Mouse (Mus musculus) kidney, embryonic 16.5 days (tissue): ENCODE data around the gene Copz1. TPM values are rescaled to one million over a fixed set of nuclear protein-coding genes. Genes with fewer than 3 reads are reported as not detected.
A peak's percentile ranks its signal among the peaks of the same experiment; 100 is the strongest.

ENCODE experiments used
- ATAC-seq: fragments of 200-750 bp; cut with Nextera tagmentation; 2 replicates; pipeline ENCODE4 v1.8.0; 2017; ENCODE audit warnings: moderate TSS enrichment; ENCODE audit not compliant: low FRiP score, low TSS enrichment
- H3K27ac ChIP-seq: fragments of 300-500 bp; sonication (generic); 2 replicates; pipeline ENCODE4 v1.5.1; 2014; ENCODE audit warnings: low read length
- H3K27me3 ChIP-seq: fragments of 300-500 bp; sonication (generic); 2 replicates; pipeline ENCODE4 v1.6.1; 2014; ENCODE audit warnings: low read length, control low read depth, mixed read lengths; ENCODE audit not compliant: insufficient read depth
- H3K36me3 ChIP-seq: fragments of 300-500 bp; sonication (generic); 2 replicates; pipeline ENCODE4 v1.6.1; 2014; ENCODE audit warnings: low read length, control low read depth, mixed read lengths; ENCODE audit not compliant: insufficient read depth
- H3K4me1 ChIP-seq: fragments of 300-500 bp; sonication (generic); 2 replicates; pipeline ENCODE4 v1.6.1; 2014; ENCODE audit warnings: low read length, control low read depth, mixed read lengths; ENCODE audit not compliant: insufficient read depth
- H3K4me2 ChIP-seq: fragments of 300-500 bp; sonication (generic); replicated peaks from 2 replicates; pipeline ENCODE4 v1.6.1; 2014; ENCODE audit warnings: low read depth, low read length
- H3K4me3 ChIP-seq: fragments of 300-500 bp; sonication (generic); 2 replicates; pipeline ENCODE4 v1.5.1; 2014; ENCODE audit warnings: mild to moderate bottlenecking, low read length
- H3K9ac ChIP-seq: fragments of 300-500 bp; sonication (generic); replicated peaks from 2 replicates; pipeline ENCODE4 v1.6.1; 2014; ENCODE audit warnings: low read length
- H3K9me3 ChIP-seq: fragments of 300-500 bp; sonication (generic); 2 replicates; pipeline ENCODE4 v1.6.1; 2016; ENCODE audit warnings: low read length, control low read depth
- WGBS: fragments of 180-500 bp; shearing (Covaris S2); extraction: QIAGEN DNeasy Blood & Tissue Kit; methylation state at CpG from one replicate; pipeline ENCODE4 v1.1.7; 2014; 5-methylcytosine and 5-hydroxymethylcytosine counted together
- polyA plus RNA-seq: library from polyadenylated mRNA; unstranded; fragments of >200 nt; fragmentation: Nextera tagmentation; extraction: Ambion mirVana; gene quantifications from 2 replicates; pipeline ENCODE4 v1.2.1, GENCODE M21; 2015

The Copz1 gene
- polyA plus RNA-seq, 1 experiment from 2014 or later = 324 TPM

DNA sequence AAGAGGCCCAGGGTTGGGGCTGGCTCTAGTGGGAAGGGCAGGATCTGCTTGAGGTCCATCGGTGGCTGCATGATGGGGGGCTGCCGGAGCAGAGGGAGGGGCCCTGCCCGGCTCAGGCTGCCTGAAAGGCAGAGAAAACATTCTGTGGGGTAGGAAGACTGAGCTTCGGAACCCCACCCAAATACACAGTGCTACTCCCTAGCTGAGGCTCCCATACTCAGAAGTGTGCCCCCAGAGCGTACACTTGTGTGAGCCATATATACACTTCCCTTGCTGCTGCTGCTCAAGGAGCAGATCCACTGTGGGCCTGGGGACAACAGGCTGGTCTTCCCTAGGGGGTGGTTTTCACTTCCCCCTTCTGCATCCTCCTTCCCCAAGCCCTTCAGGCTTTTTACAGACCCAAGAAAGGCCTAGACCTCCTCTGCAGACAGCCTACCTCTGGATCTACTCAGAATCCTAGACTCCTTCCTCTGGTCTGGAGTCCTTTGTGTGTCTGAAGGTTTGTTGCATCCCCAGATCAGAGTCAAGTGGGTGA, 60.6 kb downstream of the Copz1 start:
- H3K4me1 ChIP-seq = peaks cover 13% of the 10 kb centered on the region
- H3K9ac ChIP-seq = no peak overlapping the region
- no peak overlapping the region for H3K4me2 ChIP-seq
- H3K27me3 ChIP-seq = no peaks in the 10 kb centered on the region; the same call in 1 of the 2 replicates
- H3K4me3 ChIP-seq = no peak overlapping the region
- H3K36me3 ChIP-seq = no peaks in the 10 kb centered on the region
- no peak overlapping the region for H3K27ac ChIP-seq
- whole genome bisulfite sequencing = 76% methylated on average over 5 of the region's 5 CpGs
- no peaks in the 10 kb centered on the region for H3K9me3 ChIP-seq
- no peak for ATAC-seq

DNA sequence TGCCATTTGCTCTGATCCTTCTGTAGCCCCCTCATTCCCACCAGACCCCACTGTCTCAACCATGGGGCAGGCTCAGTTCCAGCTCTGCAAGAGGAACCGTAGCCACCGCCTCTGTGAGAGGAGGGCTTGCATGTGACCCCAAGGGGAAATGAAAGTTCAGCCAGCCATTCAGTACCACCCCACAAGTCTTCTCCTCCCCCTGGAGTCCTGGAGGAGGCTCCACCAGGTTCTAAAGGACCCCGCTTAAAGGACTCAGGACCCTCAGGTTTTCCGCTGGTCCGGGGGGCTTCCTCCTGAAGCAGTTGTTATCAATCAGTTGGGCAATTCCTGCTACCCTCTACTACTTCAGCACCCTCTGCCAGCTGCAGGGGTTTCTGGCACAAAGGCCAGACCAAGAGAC, 61.2 kb downstream of the Copz1 start:
- no peaks in the 10 kb centered on the region for H3K9me3 ChIP-seq
- no peak overlapping the region for H3K4me2 ChIP-seq
- WGBS = 57% methylated on average over 5 of the region's 5 CpGs
- H3K4me3 ChIP-seq = no peak overlapping the region
- peaks cover 5% of the 10 kb centered on the region; the same call in 1 of the 2 replicates for H3K27me3 ChIP-seq
- H3K9ac ChIP-seq = peak overlapping the region; percentile 23; the same call in 1 of the 2 replicates
- H3K4me1 ChIP-seq = peaks cover 13% of the 10 kb centered on the region
- ATAC-seq = no peak; the same call in 1 of the 2 replicates
- H3K36me3 ChIP-seq = no peaks in the 10 kb centered on the region
- no peak overlapping the region for H3K27ac ChIP-seq

DNA sequence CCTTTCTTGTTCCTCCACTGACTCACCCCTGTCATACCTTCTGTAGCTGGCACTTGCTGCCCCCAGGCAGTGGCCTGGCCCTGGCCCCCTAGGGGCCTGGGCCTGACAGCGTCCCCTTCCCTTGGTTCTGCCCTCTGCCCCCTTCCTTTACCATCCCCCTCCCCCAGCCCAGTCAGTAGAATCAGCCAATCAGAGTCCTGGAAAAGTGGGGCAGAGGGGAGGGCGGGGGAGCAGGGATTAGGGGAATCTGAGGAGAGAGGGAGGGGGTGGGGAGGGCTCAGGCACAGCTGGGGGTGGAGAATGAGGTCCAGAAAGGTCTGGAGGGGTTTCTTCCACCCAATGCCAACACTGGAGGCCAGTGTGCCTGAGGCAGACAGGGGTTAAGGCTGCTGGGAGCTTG, 61.7 kb downstream of the Copz1 start:
- H3K27me3 ChIP-seq = peaks cover 10% of the 10 kb centered on the region; the same call in 1 of the 2 replicates
- no peak overlapping the region for H3K4me2 ChIP-seq
- H3K4me3 ChIP-seq = no peak overlapping the region
- H3K4me1 ChIP-seq = peaks cover 16% of the 10 kb centered on the region
- ATAC-seq = 0 out of 2 replicates have a peak, but pooled peaks have one; percentile 21
- peak overlapping the region; percentile 23; the same call in 1 of the 2 replicates for H3K9ac ChIP-seq
- 20% methylated on average over 1 of the region's 2 CpGs for WGBS
- H3K9me3 ChIP-seq = no peaks in the 10 kb centered on the region
- no peak overlapping the region for H3K27ac ChIP-seq
- H3K36me3 ChIP-seq = no peaks in the 10 kb centered on the region

DNA sequence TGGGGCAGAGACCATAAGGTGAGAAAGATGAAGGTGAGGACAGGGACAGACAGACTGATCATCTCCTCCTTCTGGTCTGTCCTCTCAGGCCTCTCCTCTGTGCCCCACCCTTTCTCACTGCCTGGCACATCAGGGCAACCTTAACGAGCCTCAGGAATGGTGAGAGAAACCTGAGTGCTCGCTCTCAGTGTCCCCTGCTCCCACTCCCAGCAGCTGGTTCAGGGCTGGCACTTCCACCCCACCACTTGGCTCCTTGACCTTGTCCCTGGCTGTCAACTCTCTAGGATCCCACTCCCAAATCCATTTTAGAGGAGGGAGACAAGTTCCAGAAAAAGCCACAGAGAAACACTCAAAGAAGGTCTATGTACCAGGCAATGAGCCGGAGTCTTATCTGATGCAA, 62.5 kb downstream of the Copz1 start:
- H3K36me3 ChIP-seq = no peaks in the 10 kb centered on the region
- H3K9me3 ChIP-seq = no peaks in the 10 kb centered on the region
- peaks cover 14% of the 10 kb centered on the region; the same call in 1 of the 2 replicates for H3K27me3 ChIP-seq
- no peak for ATAC-seq
- WGBS = 53% methylated on average over 3 of the region's 3 CpGs
- no peak overlapping the region for H3K4me2 ChIP-seq
- H3K9ac ChIP-seq = no peak overlapping the region
- H3K4me1 ChIP-seq = peaks cover 21% of the 10 kb centered on the region
- no peak overlapping the region for H3K27ac ChIP-seq
- H3K4me3 ChIP-seq = no peak overlapping the region

DNA sequence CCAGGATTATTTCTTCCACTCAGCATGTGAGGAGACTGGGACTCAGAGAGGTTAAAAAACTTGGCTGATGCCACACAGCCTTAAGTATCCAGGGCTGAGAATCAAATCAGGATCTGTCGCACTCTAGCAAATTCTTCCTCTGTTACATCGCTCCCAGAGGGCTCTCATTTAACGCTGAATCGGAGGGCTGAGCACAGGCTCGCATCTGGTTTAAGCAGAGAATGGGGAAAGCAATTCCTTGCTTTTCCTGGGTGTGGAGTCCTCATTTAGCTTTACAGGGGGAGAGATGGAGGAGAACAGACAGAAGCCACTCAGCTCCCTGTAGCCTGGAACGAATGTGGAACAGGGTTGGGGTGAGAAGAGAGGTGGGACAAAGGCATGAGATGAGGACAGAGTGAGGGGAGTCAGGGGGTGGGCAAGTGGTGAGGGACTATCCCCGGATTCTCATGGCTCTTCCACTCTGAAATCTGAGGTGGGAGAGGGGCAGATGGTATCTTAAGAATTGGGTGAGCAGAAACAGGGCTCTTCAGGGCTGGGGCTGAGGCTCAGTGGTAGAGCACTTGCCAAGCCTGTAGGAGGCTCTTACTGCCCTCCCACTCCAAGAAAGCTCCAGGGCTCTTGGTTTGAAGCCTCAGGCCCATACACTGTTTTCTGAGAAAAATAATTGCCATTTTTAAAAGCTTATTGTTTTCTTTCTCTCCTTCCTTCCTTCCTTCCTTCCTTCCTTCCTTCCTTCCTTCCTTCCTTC, 63.1 kb downstream of the Copz1 start:
- 25% methylated on average over 7 of the region's 7 CpGs for WGBS
- no peaks in the 10 kb centered on the region for H3K9me3 ChIP-seq
- H3K9ac ChIP-seq = no peak overlapping the region
- no peak overlapping the region for H3K4me2 ChIP-seq
- no peak for ATAC-seq
- H3K4me3 ChIP-seq = no peak overlapping the region
- no peaks in the 10 kb centered on the region for H3K36me3 ChIP-seq
- H3K4me1 ChIP-seq = peaks cover 26% of the 10 kb centered on the region
- H3K27me3 ChIP-seq = peaks cover 15% of the 10 kb centered on the region; the same call in 1 of the 2 replicates
- no peak overlapping the region for H3K27ac ChIP-seq

DNA sequence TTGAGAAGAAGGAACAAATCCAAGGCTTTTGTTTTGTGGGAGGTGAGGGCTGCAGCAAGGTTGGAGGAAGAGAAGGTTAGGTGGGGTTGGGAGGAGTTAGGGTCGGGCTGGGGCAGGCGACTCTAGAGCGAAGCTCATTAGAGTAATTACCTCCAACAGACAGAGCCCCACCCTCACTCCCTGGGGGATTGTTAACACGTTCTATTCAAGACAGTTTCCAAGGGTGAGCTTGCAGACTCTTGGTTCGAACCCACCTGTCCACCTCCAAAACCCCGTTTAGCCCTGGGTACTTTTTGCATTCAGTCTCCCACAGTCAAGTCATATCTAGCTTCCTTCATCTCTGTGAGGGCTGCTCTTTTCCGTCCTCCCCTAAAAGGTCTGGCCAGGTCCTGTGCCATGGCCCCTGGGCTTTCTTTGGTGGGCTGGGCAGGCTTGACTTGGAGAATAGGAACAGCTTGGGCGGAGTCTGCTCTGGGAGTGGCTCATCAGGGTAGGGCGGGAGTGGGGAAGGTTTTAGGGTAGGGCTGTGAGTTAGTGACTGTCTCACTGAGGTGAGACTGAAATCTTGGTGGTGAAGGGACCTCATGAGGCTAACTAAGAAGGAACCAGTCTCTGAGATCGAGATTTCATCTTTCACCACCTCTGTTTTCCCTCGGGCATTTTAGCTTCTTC, 64.6 kb downstream of the Copz1 start:
- no peaks in the 10 kb centered on the region for H3K36me3 ChIP-seq
- peaks cover 26% of the 10 kb centered on the region for H3K4me1 ChIP-seq
- no peak for ATAC-seq
- no peak overlapping the region for H3K27ac ChIP-seq
- no peak overlapping the region for H3K4me2 ChIP-seq
- WGBS = 15% methylated on average over 11 of the region's 11 CpGs
- no peak overlapping the region for H3K9ac ChIP-seq
- H3K27me3 ChIP-seq = peaks cover 27% of the 10 kb centered on the region; the same call in 1 of the 2 replicates
- H3K4me3 ChIP-seq = no peak overlapping the region
- H3K9me3 ChIP-seq = no peaks in the 10 kb centered on the region

DNA sequence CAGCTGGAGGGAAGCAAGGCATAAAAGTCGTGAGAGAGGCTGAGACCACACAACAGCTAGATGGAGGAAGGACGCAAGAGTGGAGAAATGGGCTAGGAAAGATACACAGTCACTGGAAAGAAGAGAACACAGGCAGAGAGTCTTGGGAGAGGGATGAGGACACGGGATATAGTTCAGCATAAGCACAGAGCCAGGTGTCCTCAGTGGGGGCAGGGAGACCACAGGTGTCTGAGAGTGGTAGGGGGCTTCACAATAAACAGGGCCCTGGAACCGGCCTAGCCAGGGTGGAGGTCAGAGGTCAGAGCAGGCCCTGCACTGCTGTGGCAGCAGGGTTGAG, 66.3 kb downstream of the Copz1 start:
- no peak for ATAC-seq
- H3K4me2 ChIP-seq = no peak overlapping the region
- H3K4me1 ChIP-seq = peaks cover 23% of the 10 kb centered on the region
- peaks cover 27% of the 10 kb centered on the region; the same call in 1 of the 2 replicates for H3K27me3 ChIP-seq
- 0 out of 2 replicates have a peak overlapping the region, but pooled peaks have one; percentile 58 for H3K9ac ChIP-seq
- H3K36me3 ChIP-seq = 0 out of 2 replicates have a peak, but pooled peaks cover under 1% of the 10 kb centered on the region
- no peak overlapping the region; the same call in 1 of the 2 replicates for H3K4me3 ChIP-seq
- no peak overlapping the region for H3K27ac ChIP-seq
- H3K9me3 ChIP-seq = no peaks in the 10 kb centered on the region
- 43% methylated on average over 4 of the region's 4 CpGs for WGBS

DNA sequence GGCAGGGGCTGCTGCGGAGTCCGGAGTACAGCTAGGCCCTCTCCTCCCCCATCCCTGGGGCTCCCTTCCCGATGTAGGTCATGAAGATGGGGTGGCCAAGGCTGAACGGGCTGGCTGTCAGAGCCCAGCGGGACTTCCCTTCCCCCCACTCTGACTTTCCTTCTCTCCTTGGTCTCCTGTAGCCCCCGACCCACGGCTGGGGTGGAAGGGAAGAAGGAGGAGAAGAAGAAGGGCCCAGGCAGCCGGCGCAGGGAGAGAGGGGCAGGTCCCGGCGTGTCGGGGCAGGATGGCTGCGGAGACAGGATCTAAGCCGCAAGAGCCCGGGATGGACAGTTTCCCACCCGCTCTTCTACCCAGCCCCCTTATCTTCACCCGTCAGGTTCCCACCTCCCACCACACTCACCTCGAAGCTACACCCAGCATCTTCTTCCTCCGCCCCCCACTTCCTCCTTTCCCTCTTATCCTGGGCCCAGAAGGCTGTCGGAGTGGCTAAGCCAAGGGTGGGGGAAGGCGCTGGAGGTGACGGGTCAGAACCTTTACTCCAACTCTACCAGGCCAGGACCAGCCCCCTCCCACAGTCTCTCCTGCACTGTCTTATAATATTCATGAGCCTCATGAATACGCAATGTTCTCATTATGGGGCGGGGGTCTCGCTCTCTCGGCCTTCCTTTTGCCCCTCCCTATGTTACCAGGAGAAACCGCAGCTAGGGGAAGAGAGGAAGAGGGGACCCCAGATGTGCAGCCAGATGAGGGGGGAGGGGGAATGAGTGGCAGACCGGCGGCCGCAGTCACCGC, 66.8 kb downstream of the Copz1 start:
- H3K27ac ChIP-seq = no peak overlapping the region
- 4% methylated on average over 28 of the region's 31 CpGs for WGBS
- H3K4me2 ChIP-seq = peak overlapping the region; percentile 68
- peaks cover 18% of the 10 kb centered on the region for H3K4me1 ChIP-seq
- H3K9ac ChIP-seq = peak overlapping the region; percentile 58
- H3K36me3 ChIP-seq = peaks cover 6% of the 10 kb centered on the region
- peak overlapping the region; percentile 58 for H3K4me3 ChIP-seq
- H3K9me3 ChIP-seq = no peaks in the 10 kb centered on the region
- ATAC-seq = peak; percentile 11; the same call in 1 of the 2 replicates
- H3K27me3 ChIP-seq = peaks cover 27% of the 10 kb centered on the region; the same call in 1 of the 2 replicates

DNA sequence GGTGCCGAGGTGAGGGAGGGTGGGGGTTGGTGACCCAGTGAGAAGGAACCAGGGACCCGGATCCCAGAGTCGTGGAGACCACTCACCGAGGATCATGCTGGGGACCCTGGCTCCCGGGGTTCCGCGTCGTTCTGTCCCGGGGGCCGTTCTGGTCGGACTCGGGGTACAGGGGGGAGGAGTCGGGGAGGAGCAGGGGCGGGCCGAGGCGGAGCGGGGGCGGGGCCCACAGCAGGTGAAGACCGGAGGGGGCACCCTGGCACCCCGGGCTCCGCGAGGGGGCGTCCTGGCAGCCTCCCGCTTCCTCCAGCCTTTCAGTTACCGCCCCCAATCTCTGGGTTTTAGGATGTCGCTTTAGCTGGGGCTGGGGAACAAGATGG, 67.4 kb downstream of the Copz1 start, which contains the start of gene Zfp385a:
Gene Zfp385a (minus strand): TSS at position 133 of the 377 bp plus-strand sequence.
- Histone ChIP-seq H3K4me1 (peaks cover 16% of the 10 kb centered on the region), H3K9ac (peak within 1 kb of the TSS; percentile 58), H3K36me3 (peaks cover 12% of the 10 kb centered on the region), H3K27ac (no peak within 1 kb of the TSS), H3K4me3 (peak within 1 kb of the TSS; percentile 58), H3K9me3 (no peaks in the 10 kb centered on the region), H3K27me3 (peaks cover 27% of the 10 kb centered on the region; the same call in 1 of the 2 replicates), H3K4me2 (peak within 1 kb of the TSS; percentile 68)
- ATAC-seq = peak; percentile 32; the same call in 1 of the 2 replicates
- WGBS = under 1% methylated on average over 23 of the region's 26 CpGs
